ENCODE assay signal across 8 mouse cellular contexts in the genomic region with DNA sequence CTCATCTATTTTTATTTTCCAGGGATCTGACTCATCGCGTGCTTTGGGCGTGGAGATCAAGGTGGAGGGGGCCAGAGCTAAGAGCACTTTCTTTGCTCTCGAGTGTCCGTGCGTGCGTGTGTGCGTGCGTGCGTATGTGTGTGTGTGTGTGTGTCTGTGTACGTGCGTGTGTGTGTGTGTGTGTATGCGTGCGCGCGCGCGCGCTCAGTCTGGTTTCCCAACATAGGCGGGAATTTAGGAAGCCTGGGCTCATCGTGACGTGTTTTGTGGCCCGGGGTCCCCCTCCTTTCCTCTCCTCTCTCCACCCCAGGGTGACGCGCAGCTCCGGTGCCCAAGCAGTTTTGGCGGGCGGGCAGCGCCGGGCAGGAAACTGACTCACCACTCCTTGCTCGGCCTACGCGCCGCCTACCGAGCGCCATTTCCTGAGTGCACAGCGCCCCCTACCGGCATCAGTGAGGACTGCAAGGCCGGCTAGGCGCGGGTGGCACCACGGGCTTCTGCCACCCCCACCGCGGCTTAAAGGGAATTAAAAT. TPM values are rescaled to one million over a fixed set of nuclear protein-coding genes. Genes with fewer than 3 reads are reported as not detected.
DNase-seq lines count a peak whose midpoint lies in the region; ATAC-seq and TF ChIP-seq lines count a peak whose summit lies in the region.

No protein-coding gene starts in this region.

- no peak overlapping the region for H3K27ac ChIP-seq in ES-Bruce4 (ENCODE audit: insufficient read depth, low read length)
- 0 out of 2 replicates have a peak overlapping the region, but pooled peaks have one; percentile 0 for H3K27ac ChIP-seq in forebrain, embryonic 13.5 days
- H3K27ac ChIP-seq in liver, embryonic 16.5 days (ENCODE audit: low read length) = no peak overlapping the region
- no peak overlapping the region for H3K27ac ChIP-seq in neural tube, embryonic 12.5 days
- peak overlapping the region; percentile 93 for H3K27ac ChIP-seq in stomach, postnatal 0 days (replicated peaks)

- peak overlapping the region; percentile 93 for H3K4me3 ChIP-seq in ES-Bruce4 (ENCODE audit: low read depth, low read length)
- peak overlapping the region; percentile 48 for H3K4me3 ChIP-seq in forebrain, embryonic 13.5 days
- H3K4me3 ChIP-seq in liver, embryonic 16.5 days (ENCODE audit: low read depth, low read length) = peak overlapping the region; percentile 63
- H3K4me3 ChIP-seq in neural tube, embryonic 12.5 days = peak overlapping the region; percentile 48
- H3K4me3 ChIP-seq in stomach, postnatal 0 days (ENCODE audit: low read depth, low read length) = peak overlapping the region; percentile 65

- peak; percentile 83 for ATAC-seq in cerebellum, adult (ENCODE audit: insufficient number of reproducible peaks, low FRiP score, low TSS enrichment)
- peak; percentile 80 for ATAC-seq in forebrain, embryonic 13.5 days
- ATAC-seq in liver, embryonic 16.5 days (ENCODE audit: low read depth) = peak; percentile 71
- peak; percentile 65 for ATAC-seq in neural tube, embryonic 12.5 days (ENCODE audit: low FRiP score, low read depth)
- peak; percentile 86 for ATAC-seq in stomach, postnatal 0 days (ENCODE audit: low FRiP score, low TSS enrichment)

- H3K4me2 ChIP-seq in forebrain, embryonic 13.5 days = peak overlapping the region; percentile 78
- peak overlapping the region; percentile 81 for H3K4me2 ChIP-seq in liver, embryonic 16.5 days (ENCODE audit: low read depth, low read length)
- H3K4me2 ChIP-seq in neural tube, embryonic 12.5 days (replicated peaks) = peak overlapping the region; percentile 82
- peak overlapping the region; percentile 92 for H3K4me2 ChIP-seq in stomach, postnatal 0 days (replicated peaks; ENCODE audit: low read depth)

- DNase-seq in heart, postnatal 10 days = peak; percentile 97 to 98
- DNase-seq in large intestine, adult 2 months (ENCODE audit: low read depth, low spot score) = peak; percentile 63
- DNase-seq in stomach, postnatal 0 days (ENCODE audit: low spot score) = peak; percentile 97

- H3K9ac ChIP-seq in ES-Bruce4 (ENCODE audit: low read depth, poor library complexity, severe bottlenecking) = peak overlapping the region; percentile 76
- H3K9ac ChIP-seq in forebrain, embryonic 13.5 days = peak overlapping the region; percentile 58
- H3K9ac ChIP-seq in liver, embryonic 16.5 days (ENCODE audit: low read depth, low read length) = peak overlapping the region; percentile 49
- H3K9ac ChIP-seq in neural tube, embryonic 12.5 days = peak overlapping the region; percentile 60
- H3K9ac ChIP-seq in stomach, postnatal 0 days (ENCODE audit: low read length) = peak overlapping the region; percentile 82

- TF ChIP-seq CTCF in ES-Bruce4 (IDR thresholded peaks at IDR 0.05; ENCODE audit: low read depth, low read length) = peak; percentile 89
- TF ChIP-seq CTCF in stomach, postnatal 0 days (IDR thresholded peaks at IDR 0.05; ENCODE audit: low read depth) = peak; percentile 100

- TF ChIP-seq EP300 in ES-Bruce4 (IDR thresholded peaks at IDR 0.05; ENCODE audit: insufficient read depth, low read depth, low read length) = 0 out of 2 replicates have a peak, but pooled peaks have one; percentile 17
- peak; percentile 86 for TF ChIP-seq EP300 in stomach, postnatal 0 days (optimal IDR thresholded peaks at IDR 0.05)

- intact Hi-C loops in heart, postnatal 10 days (cut with DNase I) = loop anchor here (1.0 to 5.0 kb wide), 3 partner anchors 46 to 108 kb away; no protein-coding TSS in a partner anchor

- no peak for TF ChIP-seq POLR2A in ES-Bruce4 (IDR thresholded peaks at IDR 0.05; ENCODE audit: insufficient read depth, low read length)

- H3K36me3 ChIP-seq in ES-Bruce4 (ENCODE audit: control insufficient read depth, insufficient read depth, low read length, poor library complexity, severe bottlenecking) = peaks cover 27% of the 10 kb centered on the region
- no peaks in the 10 kb centered on the region for H3K36me3 ChIP-seq in forebrain, embryonic 13.5 days (ENCODE audit: poor library complexity, severe bottlenecking)
- no peaks in the 10 kb centered on the region for H3K36me3 ChIP-seq in liver, embryonic 16.5 days (ENCODE audit: control insufficient read depth, insufficient read depth)
- peaks cover 3% of the 10 kb centered on the region; the same call in 1 of the 2 replicates for H3K36me3 ChIP-seq in neural tube, embryonic 12.5 days
- peaks cover 5% of the 10 kb centered on the region; the same call in 1 of the 2 replicates for H3K36me3 ChIP-seq in stomach, postnatal 0 days (ENCODE audit: control insufficient read depth, insufficient read depth, low read length)

- peaks cover 5% of the 10 kb centered on the region; the same call in 1 of the 2 replicates for H3K27me3 ChIP-seq in ES-Bruce4 (ENCODE audit: control insufficient read depth, insufficient read depth, low read length, poor library complexity, severe bottlenecking)
- peaks cover 30% of the 10 kb centered on the region for H3K27me3 ChIP-seq in forebrain, embryonic 13.5 days
- H3K27me3 ChIP-seq in liver, embryonic 16.5 days (ENCODE audit: control insufficient read depth, insufficient read depth, low read depth, low read length) = peaks cover 38% of the 10 kb centered on the region
- H3K27me3 ChIP-seq in neural tube, embryonic 12.5 days (replicated peaks) = peaks cover 15% of the 10 kb centered on the region
- no peaks in the 10 kb centered on the region for H3K27me3 ChIP-seq in stomach, postnatal 0 days (ENCODE audit: control insufficient read depth, insufficient read depth, low read length)

- H3K4me1 ChIP-seq in ES-Bruce4 (ENCODE audit: control insufficient read depth, insufficient read depth, low read length) = peaks cover 2% of the 10 kb centered on the region
- H3K4me1 ChIP-seq in forebrain, embryonic 13.5 days = peaks cover 20% of the 10 kb centered on the region
- peaks cover 16% of the 10 kb centered on the region for H3K4me1 ChIP-seq in liver, embryonic 16.5 days (ENCODE audit: control insufficient read depth, low read depth, low read length)
- peaks cover 22% of the 10 kb centered on the region for H3K4me1 ChIP-seq in neural tube, embryonic 12.5 days
- H3K4me1 ChIP-seq in stomach, postnatal 0 days (replicated peaks; ENCODE audit: control insufficient read depth, insufficient read depth) = 0 out of 2 replicates have a peak, but pooled peaks cover 2% of the 10 kb centered on the region

- WGBS in forebrain, embryonic 13.5 days = under 1% methylated on average over 44 of the region's 44 CpGs
- WGBS in large intestine, adult 2 months = under 1% methylated on average over 44 of the region's 44 CpGs
- WGBS in liver, embryonic 16.5 days (ENCODE audit: insufficient replicate concordance) = under 1% methylated on average over 44 of the region's 44 CpGs
- under 1% methylated on average over 44 of the region's 44 CpGs for WGBS in neural tube, embryonic 12.5 days
- under 1% methylated on average over 43 of the region's 44 CpGs for WGBS in stomach, postnatal 0 days

- H3K9me3 ChIP-seq in ES-Bruce4 (replicated peaks; ENCODE audit: control insufficient read depth, insufficient read depth, low read length, poor library complexity, severe bottlenecking) = no peaks in the 10 kb centered on the region
- H3K9me3 ChIP-seq in forebrain, embryonic 13.5 days (replicated peaks) = no peaks in the 10 kb centered on the region
- no peaks in the 10 kb centered on the region for H3K9me3 ChIP-seq in liver, embryonic 16.5 days (replicated peaks; ENCODE audit: control insufficient read depth, low read length)
- H3K9me3 ChIP-seq in neural tube, embryonic 12.5 days = no peaks in the 10 kb centered on the region
- H3K9me3 ChIP-seq in stomach, postnatal 0 days (ENCODE audit: control insufficient read depth, low read length) = no peaks in the 10 kb centered on the region

RNA-seq across cellular contexts. Expression of a gene that starts 4.5 kb away (rescaled TPM):
- 171 and 178 TPM in 2 replicates for polyA plus RNA-seq in ES-Bruce4 (2011; ENCODE audit: insufficient read depth, insufficient read length, low read depth, missing spikeins)
- 29.3 and 38.6 TPM in 2 replicates for polyA plus RNA-seq in forebrain, embryonic 13.5 days (2015; fragmentation: Nextera tagmentation; extraction: Ambion mirVana)
- total RNA-seq in heart, postnatal 10 days (2021) = 100 to 1,000 TPM in 1 of 2 experiments, 10 to 100 TPM in 1; 46.2 to 180 TPM
- 197 and 230 TPM in 2 replicates for polyA plus RNA-seq in large intestine, adult 2 months (2012; rRNA removed)
- 12.6 and 16.5 TPM in 2 replicates for polyA plus RNA-seq in liver, embryonic 16.5 days (2015; fragmentation: Nextera tagmentation; extraction: Ambion mirVana)
- 34.8 and 41.6 TPM in 2 replicates for polyA plus RNA-seq in neural tube, embryonic 12.5 days (2016; fragmentation: Nextera tagmentation; extraction: Ambion mirVana)
- polyA plus RNA-seq in stomach, postnatal 0 days (2015; fragmentation: Nextera tagmentation; extraction: Ambion mirVana) = 484 and 502 TPM in 2 replicates

RNA-seq across cellular contexts. Expression of a gene that starts 18.7 kb away (rescaled TPM):
- polyA plus RNA-seq in ES-Bruce4 (2011; ENCODE audit: insufficient read depth, insufficient read length, low read depth, missing spikeins) = not detected in 2 replicates
- 0.18 TPM in 1 of 2 replicates, not detected in the other for polyA plus RNA-seq in forebrain, embryonic 13.5 days (2015; fragmentation: Nextera tagmentation; extraction: Ambion mirVana)
- under 1 TPM; 0.34 to 0.87 TPM for total RNA-seq in heart, postnatal 10 days (2021)
- 0.45 and 1.2 TPM in 2 replicates for polyA plus RNA-seq in large intestine, adult 2 months (2012; rRNA removed)
- 9.9 and 10.9 TPM in 2 replicates for polyA plus RNA-seq in liver, embryonic 16.5 days (2015; fragmentation: Nextera tagmentation; extraction: Ambion mirVana)
- 0.30 and 0.42 TPM in 2 replicates for polyA plus RNA-seq in neural tube, embryonic 12.5 days (2016; fragmentation: Nextera tagmentation; extraction: Ambion mirVana)
- 1.4 and 2.2 TPM in 2 replicates for polyA plus RNA-seq in stomach, postnatal 0 days (2015; fragmentation: Nextera tagmentation; extraction: Ambion mirVana)

Comparison
In these comparisons a context has a peak if more than half of its experiments do, and no peak if none do; other contexts are left out.
1. H3K27ac ChIP-seq: peak in forebrain, embryonic 13.5 days (single experiment) and stomach, postnatal 0 days (single experiment); none in ES-Bruce4 (single experiment), liver, embryonic 16.5 days (single experiment) and neural tube, embryonic 12.5 days (single experiment).
2. Peak in every context shown above with its lines, with median percentiles within 50 percentile points of each other: H3K4me3 ChIP-seq, H3K9ac ChIP-seq, ATAC-seq, H3K4me2 ChIP-seq and DNase-seq.